Mouse (Mus musculus) heart, postnatal 14 days (tissue): Measurements from ENCODE around the gene Notum. TPM values are rescaled to one million over a fixed set of nuclear protein-coding genes. Genes with fewer than 3 reads are reported as not detected.
A peak's percentile ranks its signal among the peaks of the same experiment; 100 is the strongest.
"Not testable (repeated sequence)": the region's sequence is repeated elsewhere in the genome, so short reads cannot be mapped to it uniquely, and the experiment has no call there.

ENCODE experiments used
- DNase-seq, 2 experiments: peaks; one replicate each; pipeline ENCODE4 v3.0.0; 2021 to 2022
- intact Hi-C: fragments of 180-260 bp; cut with DNase I; formaldehyde crosslinking; loops from one replicate; pipeline ENCODE4 v1.15.1; 2025
- total RNA-seq, 2 experiments: library from RNA; stranded (reverse); gene quantifications; 2 replicates each; pipeline ENCODE4 v1.2.3; 2021

The Notum gene
- total RNA-seq, 2 experiments from 2014 or later = 0.27 TPM; not detected in 1

GRCm38 (mm10) chr11:120676951-120677350, 16.0 kb upstream of the Notum start:
- intact Hi-C loops = no loop called here
- DNase-seq = no peak

GRCm38 (mm10) chr11:120675875-120676274, 14.9 kb upstream of the Notum start:
- intact Hi-C loops = loop anchor here (2.0 kb wide), 1 partner anchor 51 kb away; the partner anchor contains the start of gene Sirt7
- DNase-seq = not testable (repeated sequence)

GRCm38 (mm10) chr11:120673594-120674122, 12.7 kb upstream of the Notum start:
- intact Hi-C loops = loop anchor here (2.0 kb wide), 1 partner anchor 49 kb away; the partner anchor contains the start of gene Sirt7
- DNase-seq = no peak

- intact Hi-C loops = no loop called here
- peak; percentile 96 to 97 for DNase-seq
Observed at GRCm38 (mm10) chr11:120672687-120673593, 12.0 kb upstream of the Notum start, which contains the start of gene Aspscr1. Gene Aspscr1, plus strand, starts transcription at chr11:120672973.

- intact Hi-C loops = no loop called here
- DNase-seq = peak in 1 of 2 experiments; percentile 12
Observed at GRCm38 (mm10) chr11:120666617-120667016, 5.6 kb upstream of the Notum start.

GRCm38 (mm10) chr11:120665406-120665805, 4.4 kb upstream of the Notum start:
- peak; percentile 76 to 82 for DNase-seq
- intact Hi-C loops = no loop called here

- intact Hi-C loops = no loop called here
Observed at GRCm38 (mm10) chr11:120663714-120664113, 2.7 kb upstream of the Notum start.

GRCm38 (mm10) chr11:120662759-120663158, 1.8 kb upstream of the Notum start:
- intact Hi-C loops = no loop called here
- no peak for DNase-seq

More at GRCm38 (mm10) chr11:120663714-120664113, 2.7 kb upstream of the Notum start:
- no peak for DNase-seq

GRCm38 (mm10) chr11:120660301-120661075, 487 bp downstream of the Notum start:
- peak; percentile 48 to 57 for DNase-seq
- intact Hi-C loops = no loop called here

GRCm38 (mm10) chr11:120659509-120660300, 1.3 kb downstream of the Notum start:
- intact Hi-C loops = loop anchor here (1.0 to 5.0 kb wide), 2 partner anchors 53 to 118 kb away; no protein-coding TSS in a partner anchor
- no peak for DNase-seq

- peak; percentile 85 to 88 for DNase-seq
- intact Hi-C loops = loop anchor here (1.0 to 5.0 kb wide), 2 partner anchors 53 to 118 kb away; no protein-coding TSS in a partner anchor
Observed at GRCm38 (mm10) chr11:120658876-120659410, 2.0 kb downstream of the Notum start.

- intact Hi-C loops = loop anchor here (5.0 kb wide), 1 partner anchor 120 kb away; no protein-coding TSS in a partner anchor
- no peak for DNase-seq
Observed at GRCm38 (mm10) chr11:120657301-120657700, 3.7 kb downstream of the Notum start.

GRCm38 (mm10) chr11:120654741-120655140, 6.2 kb downstream of the Notum start:
- DNase-seq = no peak
- intact Hi-C loops = loop anchor here (5.0 kb wide), 1 partner anchor 123 kb away; no protein-coding TSS in a partner anchor

- intact Hi-C loops = no loop called here
- DNase-seq = no peak
Observed at GRCm38 (mm10) chr11:120651872-120652271, 9.1 kb downstream of the Notum start.

- intact Hi-C loops = no loop called here
- DNase-seq = peak; percentile 53 to 56
Observed at GRCm38 (mm10) chr11:120648001-120648476, 12.9 kb downstream of the Notum start, which contains the start of gene Myadml2. Gene Myadml2, minus strand, starts transcription at chr11:120648158.

GRCm38 (mm10) chr11:120647047-120647830, 13.7 kb downstream of the Notum start:
- intact Hi-C loops = no loop called here
- no peak for DNase-seq

- peak; percentile 92 to 94 for DNase-seq
- intact Hi-C loops = no loop called here
Observed at GRCm38 (mm10) chr11:120643601-120643987, 17.4 kb downstream of the Notum start, which contains the start of gene Pycr1. Gene Pycr1, minus strand, starts transcription at chr11:120643769.

GRCm38 (mm10) chr11:120642939-120643600, 17.9 kb downstream of the Notum start:
- DNase-seq = no peak
- intact Hi-C loops = no loop called here
